Mouse (Mus musculus): ENCODE data around the gene Cacna2d3. TPM values are rescaled to one million over a fixed set of nuclear protein-coding genes. Genes with fewer than 3 reads are reported as not detected.

Gene Cacna2d3
- polyA plus RNA-seq, 1 experiment from 2014 or later, result not detected

DNA sequence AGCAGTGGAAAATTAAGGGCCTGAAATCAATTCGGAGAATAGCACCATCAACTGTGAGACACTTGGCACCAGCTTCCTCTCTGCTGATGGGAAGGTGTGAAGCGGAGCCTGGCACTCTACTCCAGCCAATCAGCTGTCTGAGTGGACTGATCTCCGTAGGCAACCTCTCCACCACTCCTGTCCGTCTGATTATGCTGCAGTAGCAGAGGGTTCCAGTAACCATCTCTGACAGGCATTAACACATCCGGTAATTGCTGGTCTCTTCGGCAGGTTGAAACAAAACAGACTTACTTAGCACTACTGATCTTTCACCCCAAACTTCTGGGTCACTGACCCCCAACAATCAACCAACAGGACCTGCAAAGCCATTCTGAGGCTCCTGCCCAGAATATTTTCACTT lies 112.9 kb downstream of the Cacna2d3 start:
- no peaks in the 10 kb centered on the region for H3K9me3 ChIP-seq (ENCODE audit: low read length)
- no peak overlapping the region for H3K27ac ChIP-seq (ENCODE audit: low read depth)
- no peaks in the 10 kb centered on the region for H3K4me1 ChIP-seq (ENCODE audit: insufficient read depth)
- H3K36me3 ChIP-seq (replicated peaks; ENCODE audit: insufficient read depth, low read length), result no peaks in the 10 kb centered on the region
- ATAC-seq (no peak), DNase-seq (no peak)
- WGBS (ENCODE audit: insufficient replicate concordance), result 64% methylated on average over 6 of the region's 6 CpGs
- no peaks in the 10 kb centered on the region for H3K27me3 ChIP-seq (ENCODE audit: insufficient read depth, low read length)
- H3K9ac ChIP-seq (replicated peaks), result no peak overlapping the region
- H3K4me2 ChIP-seq (ENCODE audit: low read depth, low read length), result no peak overlapping the region
- no peak for TF ChIP-seq EP300 (IDR thresholded peaks at IDR 0.05; ENCODE audit: low read depth)
- no peak for TF ChIP-seq CTCF (IDR thresholded peaks at IDR 0.05; ENCODE audit: low read depth)
- H3K4me3 ChIP-seq (ENCODE audit: low read depth, low read length), result no peak overlapping the region

DNA sequence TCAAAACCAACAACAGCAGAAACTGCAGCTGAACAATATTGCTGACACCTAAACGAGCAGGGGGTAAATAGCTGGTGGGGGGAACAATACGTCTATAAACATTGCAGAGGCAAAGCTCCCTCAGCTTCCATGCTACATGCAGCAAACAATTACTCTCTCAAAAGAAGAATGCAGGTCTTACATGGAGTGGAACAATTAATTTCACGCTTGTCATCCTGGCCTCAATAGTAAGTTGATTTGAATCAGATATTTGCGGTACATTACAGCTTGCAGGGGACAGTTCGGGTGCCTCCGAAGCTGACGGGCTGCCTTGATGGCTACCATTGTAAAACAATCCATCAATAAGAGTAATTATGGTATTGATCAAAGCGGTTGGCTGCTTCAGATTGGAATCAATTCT lies 122.2 kb downstream of the Cacna2d3 start:
- DNase-seq, result no peak
- TF ChIP-seq CTCF (IDR thresholded peaks at IDR 0.05; ENCODE audit: low read depth) (no peak), EP300 (IDR thresholded peaks at IDR 0.05; ENCODE audit: low read depth) (no peak)
- H3K9ac ChIP-seq (replicated peaks), result no peak overlapping the region
- no peak overlapping the region for H3K4me3 ChIP-seq (ENCODE audit: low read depth, low read length)
- no peaks in the 10 kb centered on the region for H3K27me3 ChIP-seq (ENCODE audit: insufficient read depth, low read length)
- ATAC-seq, result no peak
- H3K4me2 ChIP-seq (ENCODE audit: low read depth, low read length), result no peak overlapping the region
- no peaks in the 10 kb centered on the region for H3K9me3 ChIP-seq (ENCODE audit: low read length)
- H3K27ac ChIP-seq (ENCODE audit: low read depth), result no peak overlapping the region
- WGBS (ENCODE audit: insufficient replicate concordance), result 81% methylated on average over 8 of the region's 8 CpGs
- H3K36me3 ChIP-seq (replicated peaks; ENCODE audit: insufficient read depth, low read length), result no peaks in the 10 kb centered on the region
- H3K4me1 ChIP-seq (ENCODE audit: insufficient read depth), result no peaks in the 10 kb centered on the region

DNA sequence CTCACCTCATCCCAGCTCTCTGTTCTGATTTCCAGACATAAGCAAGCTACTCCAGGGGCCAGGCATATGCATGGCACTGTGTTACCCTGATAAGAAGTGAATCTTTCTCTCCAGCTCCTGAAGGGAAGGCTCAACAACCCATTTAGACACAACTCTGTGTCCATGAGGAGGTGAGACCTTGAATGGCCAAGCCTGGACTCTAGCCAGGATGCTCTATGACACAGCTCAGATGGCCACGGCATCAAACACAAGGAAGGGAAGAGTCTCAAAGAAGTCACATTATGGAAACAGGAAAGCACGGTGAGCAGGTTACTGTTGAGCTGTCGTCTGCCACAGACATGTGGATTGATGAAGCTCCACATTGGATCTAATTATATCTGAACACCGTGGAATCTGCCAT lies 128.8 kb downstream of the Cacna2d3 start:
- TF ChIP-seq CTCF (IDR thresholded peaks at IDR 0.05; ENCODE audit: low read depth), result no peak
- TF ChIP-seq EP300 (IDR thresholded peaks at IDR 0.05; ENCODE audit: low read depth), result no peak

DNA sequence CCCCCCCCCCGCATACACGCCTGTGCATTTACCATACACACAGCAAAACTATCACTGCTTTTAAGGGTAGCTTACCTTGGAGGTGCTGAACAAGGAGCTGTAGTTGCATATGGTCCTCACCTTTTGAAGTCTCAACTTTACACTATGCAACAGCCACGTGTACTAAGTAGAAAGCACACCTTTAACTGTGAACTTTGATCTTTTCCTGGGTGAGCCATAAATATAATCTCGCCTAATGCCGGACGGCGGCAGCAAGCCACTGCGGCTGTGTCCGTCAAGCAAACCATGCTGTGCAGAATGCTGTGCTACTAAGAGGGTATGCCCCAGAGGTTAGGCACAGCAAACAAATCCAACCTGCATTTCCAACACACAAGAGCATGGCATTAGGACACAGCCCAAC lies 132.0 kb downstream of the Cacna2d3 start:
- WGBS (ENCODE audit: insufficient replicate concordance), result 77% methylated on average over 9 of the region's 9 CpGs
- H3K9ac ChIP-seq (replicated peaks), result no peak overlapping the region
- ATAC-seq (no peak), DNase-seq (no peak)
- no peaks in the 10 kb centered on the region for H3K36me3 ChIP-seq (replicated peaks; ENCODE audit: insufficient read depth, low read length)
- no peak for TF ChIP-seq EP300 (IDR thresholded peaks at IDR 0.05; ENCODE audit: low read depth)
- no peak for TF ChIP-seq CTCF (IDR thresholded peaks at IDR 0.05; ENCODE audit: low read depth)
- H3K27ac ChIP-seq (ENCODE audit: low read depth), result no peak overlapping the region
- H3K4me2 ChIP-seq (ENCODE audit: low read depth, low read length), result no peak overlapping the region
- H3K27me3 ChIP-seq (ENCODE audit: insufficient read depth, low read length), result no peaks in the 10 kb centered on the region
- H3K4me1 ChIP-seq (ENCODE audit: insufficient read depth), result no peaks in the 10 kb centered on the region
- no peaks in the 10 kb centered on the region for H3K9me3 ChIP-seq (ENCODE audit: low read length)
- H3K4me3 ChIP-seq (ENCODE audit: low read depth, low read length), result no peak overlapping the region

More for the DNA sequence above, 128.8 kb downstream of the Cacna2d3 start:
- Histone ChIP-seq H3K4me1 (ENCODE audit: insufficient read depth) (no peaks in the 10 kb centered on the region), H3K27ac (ENCODE audit: low read depth) (no peak overlapping the region), H3K4me3 (ENCODE audit: low read depth, low read length) (no peak overlapping the region), H3K9me3 (ENCODE audit: low read length) (no peaks in the 10 kb centered on the region), H3K27me3 (ENCODE audit: insufficient read depth, low read length) (no peaks in the 10 kb centered on the region), H3K36me3 (replicated peaks; ENCODE audit: insufficient read depth, low read length) (no peaks in the 10 kb centered on the region), H3K4me2 (ENCODE audit: low read depth, low read length) (no peak overlapping the region), H3K9ac (replicated peaks) (no peak overlapping the region)
- DNase-seq, result no peak
- WGBS (ENCODE audit: insufficient replicate concordance), result 79% methylated on average over 4 of the region's 4 CpGs
- no peak for ATAC-seq

DNA sequence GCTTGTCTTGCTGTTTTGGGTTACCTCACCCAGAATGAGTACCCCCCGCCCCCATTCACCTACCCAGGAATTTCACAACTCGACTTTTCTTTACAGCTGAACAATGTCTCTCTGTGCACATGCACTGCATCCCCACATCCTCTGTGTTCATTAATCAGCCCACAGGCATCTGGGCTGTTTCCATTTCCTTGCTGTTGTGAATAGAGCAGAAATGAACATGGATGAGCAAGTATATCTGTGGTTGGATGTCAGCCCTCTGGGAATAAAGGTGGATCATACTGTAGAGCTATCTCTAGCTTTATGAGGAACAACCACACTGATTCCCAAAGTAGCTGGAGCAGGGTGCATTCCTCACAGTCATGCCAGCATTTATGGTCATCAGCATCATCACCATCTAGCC lies 139.7 kb downstream of the Cacna2d3 start:
- H3K27me3 ChIP-seq (ENCODE audit: insufficient read depth, low read length), result no peaks in the 10 kb centered on the region

DNA sequence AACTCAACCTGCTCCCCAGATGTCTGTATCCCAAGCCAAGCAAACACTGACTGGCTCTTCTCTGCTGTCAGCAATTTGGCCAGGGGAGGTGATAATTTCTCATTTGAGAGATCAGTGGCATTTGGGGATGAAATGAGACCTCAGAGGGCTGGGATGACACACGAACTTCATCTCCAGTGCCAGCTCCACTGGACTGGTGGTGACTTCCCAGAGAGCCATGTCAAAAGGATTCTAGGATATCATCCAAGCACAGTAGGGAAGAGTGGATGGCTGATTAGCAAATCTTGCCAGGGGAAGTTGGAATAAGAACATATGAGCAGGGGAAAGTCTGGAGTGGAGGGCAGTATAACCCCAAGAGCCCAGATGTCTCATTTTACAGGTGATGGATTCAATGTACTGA lies 143.9 kb downstream of the Cacna2d3 start:
- DNase-seq (no peak), ATAC-seq (no peak)
- H3K4me1 ChIP-seq (ENCODE audit: insufficient read depth), result no peaks in the 10 kb centered on the region
- H3K4me3 ChIP-seq (ENCODE audit: low read depth, low read length), result no peak overlapping the region
- H3K9ac ChIP-seq (replicated peaks), result no peak overlapping the region
- TF ChIP-seq EP300 (IDR thresholded peaks at IDR 0.05; ENCODE audit: low read depth) (no peak), CTCF (IDR thresholded peaks at IDR 0.05; ENCODE audit: low read depth) (no peak)
- no peaks in the 10 kb centered on the region for H3K36me3 ChIP-seq (replicated peaks; ENCODE audit: insufficient read depth, low read length)
- no peak overlapping the region for H3K27ac ChIP-seq (ENCODE audit: low read depth)
- no peaks in the 10 kb centered on the region for H3K27me3 ChIP-seq (ENCODE audit: insufficient read depth, low read length)
- H3K4me2 ChIP-seq (ENCODE audit: low read depth, low read length), result no peak overlapping the region
- H3K9me3 ChIP-seq (ENCODE audit: low read length), result no peaks in the 10 kb centered on the region
- WGBS (ENCODE audit: insufficient replicate concordance), result 46% methylated on average over 1 of the region's 1 CpGs

More for the DNA sequence above, 139.7 kb downstream of the Cacna2d3 start:
- no peaks in the 10 kb centered on the region for H3K4me1 ChIP-seq (ENCODE audit: insufficient read depth)
- H3K27ac ChIP-seq (ENCODE audit: low read depth), result no peak overlapping the region
- TF ChIP-seq EP300 (IDR thresholded peaks at IDR 0.05; ENCODE audit: low read depth), result no peak
- TF ChIP-seq CTCF (IDR thresholded peaks at IDR 0.05; ENCODE audit: low read depth), result no peak
- H3K4me3 ChIP-seq (ENCODE audit: low read depth, low read length), result no peak overlapping the region
- DNase-seq (no peak), ATAC-seq (no peak)
- no peaks in the 10 kb centered on the region for H3K9me3 ChIP-seq (ENCODE audit: low read length)
- 67% methylated on average over 2 of the region's 2 CpGs for WGBS (ENCODE audit: insufficient replicate concordance)
- H3K4me2 ChIP-seq (ENCODE audit: low read depth, low read length), result no peak overlapping the region
- no peak overlapping the region for H3K9ac ChIP-seq (replicated peaks)
- H3K36me3 ChIP-seq (replicated peaks; ENCODE audit: insufficient read depth, low read length), result no peaks in the 10 kb centered on the region

DNA sequence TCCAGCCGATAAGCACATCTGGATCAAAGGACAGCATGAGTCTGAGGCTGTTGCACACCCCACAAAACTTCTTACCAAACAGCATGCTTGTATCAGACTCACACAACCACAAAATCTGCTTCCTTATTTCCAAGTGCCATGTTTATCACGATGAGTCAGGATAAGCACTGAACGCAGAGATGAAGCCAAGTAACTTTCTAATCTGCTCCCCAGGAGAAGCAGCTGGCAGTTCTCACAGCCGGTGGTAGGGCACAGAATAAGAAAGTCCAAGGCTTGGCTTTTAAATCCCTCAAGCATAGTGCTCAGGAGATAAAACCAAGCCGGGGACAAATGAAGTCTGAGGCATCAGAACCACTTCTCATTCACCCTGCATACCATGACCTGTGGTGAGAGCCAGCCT lies 146.1 kb downstream of the Cacna2d3 start:
- DNase-seq, result no peak
- TF ChIP-seq EP300 (IDR thresholded peaks at IDR 0.05; ENCODE audit: low read depth) (no peak), CTCF (IDR thresholded peaks at IDR 0.05; ENCODE audit: low read depth) (no peak)
- ATAC-seq, result no peak
- Histone ChIP-seq H3K9me3 (ENCODE audit: low read length) (no peaks in the 10 kb centered on the region), H3K4me3 (ENCODE audit: low read depth, low read length) (no peak overlapping the region), H3K4me2 (ENCODE audit: low read depth, low read length) (no peak overlapping the region), H3K27ac (ENCODE audit: low read depth) (no peak overlapping the region), H3K27me3 (ENCODE audit: insufficient read depth, low read length) (no peaks in the 10 kb centered on the region), H3K4me1 (ENCODE audit: insufficient read depth) (no peaks in the 10 kb centered on the region), H3K36me3 (replicated peaks; ENCODE audit: insufficient read depth, low read length) (no peaks in the 10 kb centered on the region), H3K9ac (replicated peaks) (no peak overlapping the region)
- WGBS (ENCODE audit: insufficient replicate concordance), result 50% methylated on average over 5 of the region's 5 CpGs

All from liver, postnatal 0 days (tissue).